Mouse (Mus musculus): ENCODE results near the gene Cd52.
A peak's percentile ranks its signal among the peaks of the same experiment; 100 is the strongest.

The Cd52 gene

GRCm38 (mm10) chr4:134119042-134119441 lies 24.2 kb upstream of the Cd52 start:
- no peak for DNase-seq (ENCODE audit: low read depth, low spot score)

DNA sequence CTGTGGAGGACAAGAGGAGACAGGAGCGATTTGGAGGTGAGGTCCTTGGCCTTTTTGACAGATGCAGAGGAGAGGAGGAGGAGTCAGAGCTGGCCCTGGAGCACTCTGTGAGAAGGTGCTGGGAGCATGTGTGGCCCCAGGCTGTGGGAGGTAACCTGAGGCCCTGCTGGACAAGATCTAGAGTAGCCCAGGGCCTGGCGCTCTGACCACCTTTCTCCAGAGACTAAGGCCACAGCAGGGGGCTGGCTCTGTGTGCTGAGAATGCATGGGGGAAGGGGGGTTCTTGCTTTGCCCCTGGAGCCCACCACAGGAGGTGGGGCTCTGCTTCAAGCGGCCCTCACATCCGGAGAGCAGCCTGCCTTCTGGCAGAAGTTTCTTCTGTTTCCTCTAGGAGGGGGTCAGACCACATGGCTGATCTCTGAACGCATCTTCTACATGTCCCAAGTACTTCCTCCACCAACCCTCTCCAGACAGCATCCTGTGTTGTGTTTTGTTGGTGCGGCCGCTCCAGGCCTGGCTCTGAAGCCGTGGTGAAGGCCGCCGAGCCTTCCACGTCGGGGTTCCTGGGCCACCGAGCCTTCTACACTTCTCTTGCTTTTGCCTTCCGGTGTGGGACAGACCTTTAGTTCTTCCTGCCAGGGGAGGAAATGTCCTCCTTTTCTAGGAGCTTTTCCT lies 23.4 kb upstream of the Cd52 start:
- no peak for DNase-seq (ENCODE audit: low read depth, low spot score)

GRCm38 (mm10) chr4:134117012-134117411 lies 22.1 kb upstream of the Cd52 start:
- no peak for DNase-seq (ENCODE audit: low read depth, low spot score)

DNA sequence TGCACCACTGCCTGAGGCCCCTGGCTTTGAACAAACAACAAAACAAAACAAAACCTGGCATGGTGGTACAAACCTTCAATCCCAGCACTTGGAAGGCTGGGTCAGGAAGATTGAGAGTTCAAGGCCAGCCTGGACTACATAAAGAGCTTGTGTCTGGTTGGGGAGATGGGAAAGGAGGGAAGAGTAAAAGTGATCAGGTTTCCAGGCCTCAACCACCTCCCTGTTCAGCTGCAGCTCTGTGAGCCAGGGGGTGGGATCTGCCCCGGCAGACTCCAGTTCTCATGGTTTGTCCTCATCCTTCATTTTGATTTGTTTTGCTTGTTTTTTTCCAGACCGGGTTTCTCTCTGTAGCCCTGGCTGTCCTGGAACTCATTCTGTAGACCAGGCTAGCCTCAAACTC lies 21.6 kb upstream of the Cd52 start:
- DNase-seq (ENCODE audit: low read depth, low spot score): no peak

DNA sequence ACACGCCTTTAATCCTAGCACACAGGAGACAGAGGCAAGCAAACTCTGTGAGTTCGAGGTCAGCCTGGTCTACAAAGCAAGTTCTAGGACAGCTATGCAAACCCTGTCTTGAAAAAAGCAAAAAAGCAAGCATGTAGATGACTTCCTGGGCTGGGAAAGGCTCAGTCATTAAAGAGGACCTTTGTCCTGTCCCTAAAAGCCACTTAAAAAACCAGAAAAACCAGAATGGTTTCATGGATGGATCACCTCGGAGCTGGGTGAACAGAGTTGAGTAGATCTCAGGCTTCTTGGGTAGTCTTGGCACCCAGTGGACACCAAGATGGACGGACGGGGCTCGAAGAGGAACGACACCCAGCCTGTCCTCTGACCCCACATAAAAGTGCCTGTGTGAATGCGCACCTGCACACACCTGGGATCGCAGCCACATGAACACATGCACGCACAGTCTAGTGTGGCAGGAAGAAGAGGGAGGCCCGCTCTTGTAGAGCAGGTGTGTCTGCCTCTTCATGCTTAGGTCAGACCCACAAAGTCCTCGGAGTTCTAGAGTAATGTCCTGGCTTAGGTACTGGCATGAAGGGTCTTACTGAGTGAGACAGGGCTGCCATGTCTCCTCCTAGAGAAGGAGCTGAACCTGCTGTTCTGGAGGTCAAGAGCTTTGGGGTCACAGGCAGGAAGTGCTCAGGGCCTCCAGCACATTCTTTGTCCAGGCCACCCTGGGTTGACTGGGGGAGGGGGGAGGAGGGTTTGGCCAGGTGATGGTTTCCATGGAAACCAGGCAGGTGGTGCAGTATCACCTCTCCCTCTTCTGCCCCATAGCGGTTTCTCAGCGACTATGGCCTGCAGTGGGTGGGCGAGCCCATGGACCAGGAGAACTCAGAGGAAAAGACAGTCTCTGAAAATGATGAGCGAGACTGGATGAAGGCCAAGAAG lies 20.6 kb upstream of the Cd52 start:
- DNase-seq (ENCODE audit: low read depth, low spot score): no peak

DNA sequence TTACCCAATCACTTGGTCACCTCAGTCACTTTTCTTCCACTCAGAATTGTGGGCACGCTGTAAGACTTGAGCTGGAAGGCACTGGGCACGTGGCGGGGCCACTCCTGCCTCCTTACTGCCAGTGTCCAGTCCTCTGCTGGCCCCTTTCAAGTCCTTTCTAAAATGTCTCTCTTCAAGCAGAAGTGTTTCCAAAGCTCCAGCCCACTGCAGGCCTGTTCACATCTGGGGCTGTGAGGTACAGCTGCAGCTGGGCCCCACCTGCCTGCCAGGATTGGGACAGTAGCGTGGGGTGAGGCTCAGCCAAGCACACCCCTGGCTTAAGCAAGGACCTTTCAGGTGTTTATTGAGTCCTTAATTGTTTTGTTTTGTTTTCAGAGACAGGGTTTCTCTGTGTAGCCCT lies 19.2 kb upstream of the Cd52 start:
- no peak for DNase-seq (ENCODE audit: low read depth, low spot score)

GRCm38 (mm10) chr4:134113356-134113994 lies 18.6 kb upstream of the Cd52 start:
- DNase-seq (ENCODE audit: low read depth, low spot score): peak; percentile 77

- DNase-seq (ENCODE audit: low read depth, low spot score): no peak
These were observed 17.5 kb upstream of the Cd52 start for GRCm38 (mm10) chr4:134112403-134112802.

DNA sequence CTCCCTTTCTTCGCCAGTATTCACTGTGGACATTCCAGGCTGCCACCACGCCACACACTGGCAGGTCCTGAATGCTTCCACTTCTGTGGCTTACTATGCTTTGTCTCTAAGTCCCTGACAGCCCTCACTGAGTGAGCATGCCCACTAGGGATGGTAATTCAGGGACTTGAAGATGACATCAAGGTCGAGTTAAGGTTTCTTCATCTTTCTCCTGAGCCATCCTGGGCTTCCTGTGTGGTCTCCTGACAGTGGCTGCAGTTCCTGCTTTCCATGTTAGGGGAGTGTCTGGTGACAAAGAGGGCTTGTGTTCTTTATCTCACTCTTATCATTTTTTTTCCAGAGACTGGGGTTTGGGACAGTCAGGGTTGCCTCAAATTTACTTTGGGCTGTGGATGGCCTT lies 15.8 kb upstream of the Cd52 start:
- DNase-seq (ENCODE audit: low read depth, low spot score): no peak

GRCm38 (mm10) chr4:134108196-134108595 lies 13.3 kb upstream of the Cd52 start:
- no peak for DNase-seq (ENCODE audit: low read depth, low spot score)

GRCm38 (mm10) chr4:134107730-134108129 lies 12.8 kb upstream of the Cd52 start:
- peak; percentile 90 for DNase-seq (ENCODE audit: low read depth, low spot score)

GRCm38 (mm10) chr4:134106105-134106504 lies 11.2 kb upstream of the Cd52 start:
- no peak for DNase-seq (ENCODE audit: low read depth, low spot score)

GRCm38 (mm10) chr4:134102742-134103119 lies 7.8 kb upstream of the Cd52 start:
- no peak for DNase-seq (ENCODE audit: low read depth, low spot score)

DNA sequence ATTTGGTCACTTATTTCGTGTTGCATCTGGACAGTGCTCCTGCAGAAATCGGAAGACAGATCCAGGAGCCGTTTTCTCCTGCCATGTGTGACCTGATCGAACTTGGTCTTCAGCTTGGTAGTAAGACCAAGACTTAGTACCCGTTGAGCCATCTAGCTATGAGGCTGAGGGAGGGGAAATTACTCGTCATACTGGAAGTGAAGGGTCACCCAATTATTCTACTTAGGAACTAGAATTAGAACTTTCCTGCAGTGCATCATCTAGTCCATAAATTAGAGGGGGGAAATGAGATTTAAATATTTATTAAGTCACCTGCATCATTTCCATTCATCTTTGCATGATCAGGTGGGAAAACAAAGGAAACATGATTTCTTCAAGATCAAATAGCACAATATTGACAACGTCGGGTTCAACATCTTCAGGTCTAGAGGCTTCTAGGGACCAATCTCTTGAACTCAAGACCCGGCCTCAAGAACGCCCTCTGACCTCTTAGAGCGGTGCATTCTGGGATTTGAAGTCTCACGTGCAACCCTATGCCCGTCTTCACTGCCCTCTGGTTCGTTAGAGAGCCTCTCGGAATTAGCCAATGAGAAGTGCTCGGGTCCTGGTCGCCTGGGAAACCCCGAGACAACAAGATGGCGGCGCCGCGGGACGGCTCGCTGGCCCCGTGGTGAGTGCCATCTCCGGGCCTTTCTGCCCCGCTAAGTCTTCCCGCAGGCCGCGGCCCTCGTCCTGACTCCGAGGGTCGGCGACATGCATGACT lies 7.3 kb upstream of the Cd52 start, which contains the start of gene Ubxn11:
Ubxn11 (plus strand) TSS at position 592 of the 763 bp plus-strand sequence.
- DNase-seq (ENCODE audit: low read depth, low spot score): peak; percentile 98

DNA sequence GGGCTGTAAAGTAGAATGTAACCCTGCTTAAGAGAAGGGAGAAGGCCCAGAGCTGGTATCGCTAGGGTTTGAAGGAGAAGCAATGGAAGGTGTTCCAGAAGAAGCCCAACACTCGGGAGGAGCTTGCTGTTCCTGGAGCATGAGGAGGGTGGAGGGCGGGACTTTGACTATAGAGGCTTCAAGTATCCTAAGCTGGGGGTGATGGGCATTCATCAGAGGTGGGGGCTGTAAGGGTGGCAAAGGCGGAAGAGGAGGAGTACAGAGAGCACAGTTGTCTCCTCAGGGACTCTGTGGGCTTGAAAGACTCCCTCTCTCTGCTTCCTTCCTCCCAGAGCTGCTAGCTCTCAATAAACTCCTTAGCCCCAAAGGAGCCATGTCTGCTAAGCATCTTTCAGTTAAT lies 5.4 kb upstream of the Cd52 start:
- no peak for DNase-seq (ENCODE audit: low read depth, low spot score)

GRCm38 (mm10) chr4:134098628-134099027 lies 3.7 kb upstream of the Cd52 start:
- peak; percentile 68 for DNase-seq (ENCODE audit: low read depth, low spot score)

GRCm38 (mm10) chr4:134097015-134097608 lies 2.2 kb upstream of the Cd52 start:
- peak; percentile 21 for DNase-seq (ENCODE audit: low read depth, low spot score)

GRCm38 (mm10) chr4:134096120-134096519 lies 1.2 kb upstream of the Cd52 start:
- no peak for DNase-seq (ENCODE audit: low read depth, low spot score)

GRCm38 (mm10) chr4:134094004-134094564 lies 798 bp downstream of the Cd52 start:
- no peak for DNase-seq (ENCODE audit: low read depth, low spot score)

DNA sequence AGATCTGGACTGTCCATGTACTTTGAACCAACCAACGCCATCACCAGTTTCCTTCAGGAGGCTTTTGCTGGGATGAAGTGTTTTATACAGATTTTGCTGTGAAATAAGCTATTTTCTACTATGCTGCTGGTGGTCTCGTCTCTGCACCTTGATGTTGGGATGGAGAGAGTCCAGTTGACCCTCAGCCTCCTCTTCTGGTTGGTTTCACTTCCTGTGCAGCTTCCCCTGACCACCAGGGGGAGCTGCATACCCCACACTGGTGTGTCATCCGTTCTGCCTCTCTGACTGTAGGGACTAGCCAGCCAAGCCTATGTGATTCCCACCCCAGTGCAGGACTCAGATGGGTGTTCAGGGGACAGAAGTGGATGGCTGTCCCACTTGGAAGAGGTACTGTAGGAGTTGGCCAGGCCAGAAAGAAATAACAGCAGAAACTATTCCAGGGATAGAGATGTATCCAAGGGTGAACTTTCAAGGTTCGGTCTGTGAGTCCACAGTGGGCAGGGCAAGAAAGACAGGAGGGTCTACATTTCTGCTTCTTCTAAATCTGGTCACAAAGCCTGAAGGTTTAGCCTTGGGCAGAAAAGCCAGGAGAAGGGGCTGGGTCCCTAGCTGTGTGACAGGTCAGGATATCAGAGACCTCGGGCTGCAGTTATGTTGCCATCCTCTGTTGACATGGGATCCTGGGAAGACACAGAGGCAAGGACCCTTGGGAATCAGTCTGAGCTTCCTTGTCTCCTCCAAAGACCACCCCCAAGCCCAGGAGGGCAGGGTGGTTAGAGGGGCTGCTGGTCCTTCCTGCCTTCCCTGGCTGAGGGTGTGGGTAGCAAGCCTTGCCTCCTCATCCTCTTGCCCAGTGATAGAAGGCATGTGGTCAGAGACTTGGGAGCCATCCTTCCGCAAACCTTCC lies 2.2 kb downstream of the Cd52 start:
- peak; percentile 49 for DNase-seq (ENCODE audit: low read depth, low spot score)

All from brain, adult 2 months (tissue).